Mouse (Mus musculus): ENCODE measurements around the gene Fxyd1.
A peak's percentile ranks its signal among the peaks of the same experiment; 100 is the strongest.

Gene Fxyd1

DNA sequence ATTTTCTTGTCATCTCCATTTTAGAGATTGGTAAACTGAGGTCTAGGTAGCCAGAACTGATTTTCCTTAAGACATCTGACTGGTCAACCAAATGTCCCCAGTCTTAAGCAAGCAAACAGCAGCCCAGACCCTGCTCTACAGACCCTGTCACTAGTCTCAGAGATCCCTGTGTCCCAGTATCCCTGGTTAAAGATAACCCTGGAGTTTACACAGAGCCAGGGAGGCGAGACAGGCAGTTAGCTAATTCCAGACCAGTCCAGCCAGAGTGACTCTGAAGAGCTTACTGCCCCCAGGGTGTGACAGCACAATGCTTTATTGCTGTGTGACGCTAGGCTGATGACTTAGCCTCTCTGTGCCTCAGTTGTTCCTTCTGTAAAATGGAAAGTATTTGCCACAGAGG is at the start of gene Fxyd1:
Gene Fxyd1 (minus strand): TSS at position 129 of the 400 bp plus-strand sequence.
- no peak for DNase-seq (ENCODE audit: low spot score in 2 of 2)

DNA sequence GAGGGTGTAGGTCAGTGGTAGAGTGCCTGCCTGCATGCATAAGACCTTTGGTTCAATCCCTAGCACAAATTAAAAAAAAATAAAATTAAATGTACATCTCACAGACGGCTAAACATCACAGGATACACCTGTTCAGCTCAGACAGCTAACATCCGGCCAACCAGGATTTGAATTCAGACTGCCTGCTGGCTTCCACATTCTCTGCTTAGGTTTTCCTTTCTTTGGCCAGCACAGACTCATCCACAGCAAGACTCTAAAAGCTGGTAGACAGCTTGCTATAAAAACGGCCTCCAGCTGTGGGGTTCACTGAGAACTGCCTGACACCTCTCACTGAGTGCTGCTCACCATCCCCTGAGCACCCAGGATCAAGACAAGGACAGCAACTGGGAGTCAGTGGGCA is 49.2 kb upstream of the Fxyd1 start:
- DNase-seq (ENCODE audit: low spot score in 2 of 2): no peak

DNA sequence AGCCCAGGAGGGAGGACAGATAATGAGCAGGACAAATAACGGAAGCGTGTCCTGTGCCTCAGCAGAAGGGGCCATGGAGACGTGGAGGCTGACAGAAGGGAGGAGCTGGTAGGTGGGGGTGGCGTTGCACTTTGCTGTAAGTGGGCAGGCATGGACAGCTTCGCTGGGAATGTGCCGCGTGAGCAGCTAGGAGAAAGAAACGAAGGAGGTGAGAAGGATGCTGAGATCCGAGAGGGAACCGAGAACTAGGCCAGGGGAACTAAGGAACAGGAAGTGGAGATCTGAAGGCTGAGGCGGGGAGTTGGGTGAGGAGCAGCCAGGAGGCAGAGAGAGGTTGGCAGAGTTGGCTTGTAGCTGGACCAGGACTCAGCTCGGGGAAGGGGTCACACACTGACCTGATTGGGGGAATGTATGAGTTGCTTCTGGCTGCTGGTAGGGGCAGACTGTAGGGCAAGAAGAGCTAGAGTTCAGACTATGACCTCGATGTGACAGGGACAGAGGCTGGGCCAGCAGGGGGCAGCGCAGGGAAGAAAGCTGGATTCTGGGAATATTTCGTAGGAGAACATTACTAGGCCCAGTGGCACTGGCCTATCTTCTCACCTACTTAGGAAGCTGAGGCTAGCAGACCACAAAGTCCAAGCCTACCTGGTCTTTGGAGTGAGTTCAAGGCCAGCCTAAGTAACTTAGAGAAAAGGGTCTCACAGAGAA is 48.2 kb upstream of the Fxyd1 start:
- peak in 1 of 2 experiments; percentile 58 for DNase-seq (ENCODE audit: low spot score in 2 of 2)

DNA sequence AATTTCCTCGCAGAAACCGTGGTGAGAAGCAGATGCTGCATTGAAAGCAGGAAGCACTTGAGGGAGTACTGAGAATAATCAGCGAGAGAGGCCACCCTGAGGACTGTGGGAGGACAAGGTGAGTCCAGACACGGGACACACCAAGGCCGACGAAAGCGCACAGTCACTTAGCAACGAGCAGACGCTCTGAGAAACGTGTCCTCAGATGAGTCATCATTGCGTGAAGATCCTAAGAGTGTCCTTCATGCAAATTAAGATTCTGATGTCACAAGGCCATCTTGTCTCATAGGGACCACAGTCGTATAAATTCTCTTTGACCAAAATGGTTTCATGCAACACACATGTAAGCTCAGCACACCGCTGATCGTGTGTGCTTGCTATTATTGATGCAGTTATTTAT is 43.8 kb upstream of the Fxyd1 start:
- DNase-seq (ENCODE audit: low spot score in 2 of 2): no peak

DNA sequence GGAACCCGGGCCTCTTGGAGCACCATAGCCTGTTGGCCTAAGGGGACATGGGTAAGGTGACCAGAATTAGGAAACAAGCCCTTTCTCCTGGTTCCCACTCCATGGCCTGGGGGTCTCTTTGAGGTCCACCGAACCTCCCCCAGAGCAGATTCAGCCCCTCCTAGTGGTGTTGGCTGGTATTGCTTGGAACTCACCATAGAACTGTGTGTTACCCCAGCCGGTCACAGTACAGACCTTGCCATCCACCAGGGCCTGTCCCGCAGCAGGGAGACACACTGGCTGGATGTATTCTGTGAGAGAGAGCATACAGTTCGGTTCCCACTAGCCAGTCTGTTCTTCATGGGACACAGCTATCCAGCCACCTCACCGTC is 42.6 kb upstream of the Fxyd1 start:
- DNase-seq (ENCODE audit: low spot score in 2 of 2): no peak

DNA sequence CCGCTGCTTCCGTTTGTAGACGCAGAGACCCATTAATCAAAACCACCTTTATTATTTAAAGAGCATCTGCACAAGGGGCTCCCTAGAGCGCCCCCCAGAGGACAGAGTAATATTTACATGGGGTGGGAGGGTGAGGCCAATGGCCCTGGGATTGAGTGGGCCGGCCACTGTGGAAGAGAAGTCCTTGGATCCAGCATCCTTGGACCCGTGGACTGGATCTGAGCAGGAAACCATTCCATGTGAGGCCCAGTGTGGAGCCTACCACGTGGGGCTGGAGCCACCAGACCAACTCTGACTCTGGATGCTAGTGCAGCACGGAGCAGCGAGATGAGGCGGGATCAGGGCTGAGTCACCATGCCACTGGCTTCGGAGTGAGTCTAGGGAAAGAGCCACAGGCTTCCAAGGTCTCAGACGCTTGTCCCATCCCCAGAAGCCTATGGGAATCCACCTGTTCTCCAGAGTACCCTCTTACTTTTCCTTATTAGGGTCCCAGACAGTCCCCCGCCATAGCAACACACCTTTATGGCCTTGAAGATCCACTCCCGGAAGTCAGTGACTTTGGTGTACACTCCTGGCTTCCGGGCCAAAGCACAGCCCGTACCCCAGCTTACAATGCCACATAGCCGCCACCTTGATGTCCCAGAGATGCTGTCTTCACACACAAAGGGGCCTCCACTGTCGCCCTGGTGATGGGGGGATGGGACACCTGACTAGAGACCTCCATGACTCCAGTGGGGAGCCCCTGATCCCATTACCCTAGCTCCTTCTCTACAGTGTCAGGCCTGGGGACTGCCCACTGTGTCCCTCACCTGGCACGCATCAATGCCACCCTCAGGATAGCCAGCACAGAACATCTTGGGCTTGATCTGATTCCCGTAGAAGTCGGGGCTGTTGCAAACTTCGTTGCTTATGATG is 42.0 kb upstream of the Fxyd1 start:
- peak in 1 of 2 experiments; percentile 53 for DNase-seq (ENCODE audit: low spot score in 2 of 2)

DNA sequence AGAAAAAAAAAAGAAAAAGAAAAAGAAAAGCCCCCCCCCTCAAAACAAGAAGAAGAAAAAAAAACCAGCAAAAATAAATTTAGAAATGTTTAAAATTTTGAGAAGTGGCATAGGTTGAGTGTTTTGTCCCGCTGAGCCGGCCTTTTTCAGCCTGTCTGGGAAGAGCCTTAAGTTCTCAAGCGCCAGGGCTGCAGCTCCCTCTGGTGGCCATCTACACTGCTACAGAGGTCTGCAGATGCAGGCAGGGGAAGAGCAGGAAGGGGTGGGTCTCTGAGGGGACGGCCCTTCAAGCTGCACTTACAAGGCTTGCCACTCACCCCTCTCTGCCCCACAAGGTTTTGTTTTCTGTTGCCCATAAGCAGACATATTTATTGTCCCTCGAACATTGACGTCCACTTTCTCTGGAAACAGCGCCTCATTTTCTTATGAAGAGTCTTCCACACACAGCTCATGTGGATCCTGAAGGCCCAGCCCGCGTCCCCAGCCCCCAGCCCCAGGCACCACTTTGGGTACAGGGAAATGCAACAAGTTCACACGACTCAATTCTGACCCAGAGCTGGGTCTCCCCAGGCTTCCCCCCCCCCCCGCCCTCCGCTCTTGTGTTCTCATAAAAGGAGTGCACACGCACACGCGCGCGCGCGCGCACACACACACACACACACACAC is 40.7 kb upstream of the Fxyd1 start:
- DNase-seq (ENCODE audit: low spot score in 2 of 2): peak; percentile 68 to 90

DNA sequence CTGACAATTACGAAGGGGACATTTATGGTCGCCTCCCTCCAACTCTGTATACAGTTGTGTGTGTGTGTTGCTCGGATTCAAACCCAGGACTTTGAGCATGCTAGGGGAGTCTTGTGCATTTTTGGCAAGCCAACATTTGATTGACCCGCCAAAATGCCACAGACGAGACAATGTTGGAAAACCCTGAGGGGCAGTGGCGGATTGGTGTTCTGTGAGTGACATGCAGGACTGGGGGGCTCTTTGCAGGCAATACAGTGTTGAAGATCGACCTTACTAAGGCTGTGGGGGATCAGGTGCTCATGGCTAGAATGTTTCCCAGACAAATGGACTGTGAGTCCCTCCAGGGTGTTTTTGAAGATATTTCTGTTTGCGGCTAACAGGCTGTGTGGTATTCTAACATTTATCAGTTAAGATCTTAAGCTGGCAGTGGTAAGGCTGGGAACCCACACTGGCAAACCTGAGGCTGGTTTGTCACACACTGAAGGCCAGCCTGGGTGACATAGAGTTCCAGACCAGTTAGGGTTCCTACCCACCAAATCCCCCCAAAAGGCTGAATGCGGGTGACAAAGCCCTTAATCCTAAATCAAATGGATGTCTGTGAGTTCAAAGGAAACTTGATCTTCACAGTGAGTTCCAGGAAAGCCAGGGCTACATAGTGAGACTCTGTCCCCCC is 40.0 kb upstream of the Fxyd1 start:
- no peak for DNase-seq (ENCODE audit: low spot score in 2 of 2)

DNA sequence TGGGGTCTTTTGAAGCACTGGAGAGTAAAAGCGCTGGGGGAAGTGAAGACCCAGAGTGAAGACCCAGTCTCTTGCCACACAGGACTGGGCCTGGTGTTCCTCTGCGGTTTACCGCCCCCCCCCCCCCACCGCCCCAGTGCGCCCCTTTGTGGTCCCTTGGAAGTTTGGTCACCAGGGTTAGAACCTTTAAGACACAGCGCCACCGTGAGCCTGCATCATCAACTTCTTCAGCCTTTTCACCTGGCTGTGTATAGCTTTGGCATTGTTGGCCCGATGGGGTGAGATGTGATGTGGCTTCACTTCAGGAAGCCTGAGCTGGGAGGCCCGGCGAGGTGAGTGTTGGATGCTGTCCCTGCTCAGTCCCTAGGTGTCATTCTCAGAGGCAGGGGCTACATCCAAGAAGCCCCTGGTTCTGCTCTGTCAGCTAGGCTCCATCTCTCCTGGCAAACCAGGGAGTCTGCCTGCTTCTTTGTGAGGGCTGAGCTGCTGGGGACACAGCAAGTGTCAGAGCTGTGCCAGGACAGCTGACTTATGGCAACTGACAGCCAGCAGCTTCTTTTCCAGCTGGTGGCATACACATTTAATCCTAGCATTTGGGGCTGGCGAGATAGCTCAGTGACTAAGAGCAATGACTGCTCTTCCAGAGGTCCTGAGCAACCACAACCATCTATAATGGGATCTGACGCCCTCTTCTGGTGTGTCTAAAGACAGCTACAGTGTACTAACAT is 37.9 kb upstream of the Fxyd1 start:
- DNase-seq (ENCODE audit: low spot score in 2 of 2): peak in 1 of 2 experiments; percentile 56

DNA sequence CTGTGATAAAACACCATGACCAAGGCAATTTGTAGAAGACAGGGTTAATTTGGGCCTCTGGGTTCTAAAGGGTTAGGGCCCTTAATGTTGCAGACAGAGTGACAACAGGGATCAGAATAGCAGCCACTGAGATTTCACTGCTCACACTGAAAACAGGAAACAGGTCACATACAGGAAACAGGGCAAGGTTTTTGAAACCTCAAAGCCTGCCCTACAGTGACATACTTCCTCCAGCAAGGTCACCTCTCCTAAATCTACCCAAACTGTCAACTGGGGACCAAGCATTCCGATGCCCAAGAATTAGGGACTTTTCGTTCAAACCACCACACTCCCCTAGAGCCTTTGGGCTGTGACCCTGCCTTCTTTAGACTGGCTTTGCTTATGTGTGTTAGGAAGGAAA is 32.7 kb upstream of the Fxyd1 start:
- DNase-seq (ENCODE audit: low spot score in 2 of 2): no peak

DNA sequence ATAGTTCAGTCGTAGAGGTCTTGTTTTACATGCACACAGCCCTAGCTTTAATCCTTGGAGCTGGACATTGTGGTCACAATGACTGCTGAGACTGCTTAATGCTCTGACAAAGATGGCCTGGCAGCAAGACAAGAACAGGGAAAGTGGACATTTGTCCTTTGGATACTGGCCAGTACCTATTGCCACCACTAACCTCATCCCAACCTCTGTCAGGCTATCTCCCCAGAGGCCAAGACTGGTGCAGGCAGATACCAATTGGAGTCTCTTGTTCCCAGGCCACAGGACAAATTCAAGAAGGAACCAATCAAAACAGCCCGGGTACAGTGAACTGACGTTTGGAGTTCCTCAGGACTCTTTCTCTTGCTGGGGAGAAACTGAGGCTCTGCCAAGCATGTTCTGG is 31.2 kb upstream of the Fxyd1 start:
- DNase-seq (ENCODE audit: low spot score in 2 of 2): no peak

DNA sequence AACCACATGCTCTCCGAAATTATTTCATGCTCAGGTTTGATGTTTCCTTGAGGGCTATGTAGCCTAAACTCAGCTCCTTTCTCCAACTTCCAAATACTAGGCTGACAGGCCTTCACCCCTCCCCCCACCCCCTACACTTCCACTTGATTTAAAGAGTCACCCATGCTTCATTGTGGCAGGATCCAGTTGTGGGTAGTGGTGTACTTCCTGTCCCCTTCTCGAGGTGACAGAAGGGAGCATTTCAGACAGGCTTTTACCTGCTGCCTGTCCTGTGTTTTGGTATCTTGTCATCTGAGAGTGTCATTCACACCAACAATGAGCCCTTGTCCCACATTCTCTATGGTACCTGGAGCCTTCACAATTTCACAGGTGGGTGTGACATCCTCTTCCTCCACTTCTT is 30.3 kb upstream of the Fxyd1 start:
- no peak for DNase-seq (ENCODE audit: low spot score in 2 of 2)

DNA sequence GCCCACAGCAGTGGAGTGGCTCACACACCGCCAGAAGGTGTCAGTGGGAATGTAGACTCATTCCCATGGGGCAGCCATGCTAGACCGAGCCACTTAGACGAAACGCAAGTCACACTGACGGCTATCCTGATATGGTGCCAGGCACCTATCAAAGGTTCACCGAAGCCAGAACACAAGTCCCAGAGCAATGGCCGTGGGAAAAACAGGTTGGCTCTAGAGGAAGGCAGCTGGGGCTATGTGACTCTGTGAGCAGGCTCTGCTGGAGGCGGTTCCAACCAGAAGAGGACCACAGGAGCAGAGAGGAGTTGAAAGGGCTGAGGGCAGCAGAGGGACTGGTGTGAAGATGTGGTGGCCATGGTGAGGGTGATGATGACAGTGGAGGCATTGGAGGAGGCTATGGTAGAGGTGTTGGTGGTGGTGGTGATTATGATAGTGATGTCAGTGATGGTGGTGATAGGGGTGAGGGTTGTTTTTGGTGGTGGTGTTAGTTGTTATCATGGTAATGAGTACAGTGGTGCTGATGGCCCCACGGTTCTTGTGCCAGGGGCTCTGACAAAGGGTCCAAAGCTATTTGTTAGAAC is 29.3 kb upstream of the Fxyd1 start:
- no peak for DNase-seq (ENCODE audit: low spot score in 2 of 2)

DNA sequence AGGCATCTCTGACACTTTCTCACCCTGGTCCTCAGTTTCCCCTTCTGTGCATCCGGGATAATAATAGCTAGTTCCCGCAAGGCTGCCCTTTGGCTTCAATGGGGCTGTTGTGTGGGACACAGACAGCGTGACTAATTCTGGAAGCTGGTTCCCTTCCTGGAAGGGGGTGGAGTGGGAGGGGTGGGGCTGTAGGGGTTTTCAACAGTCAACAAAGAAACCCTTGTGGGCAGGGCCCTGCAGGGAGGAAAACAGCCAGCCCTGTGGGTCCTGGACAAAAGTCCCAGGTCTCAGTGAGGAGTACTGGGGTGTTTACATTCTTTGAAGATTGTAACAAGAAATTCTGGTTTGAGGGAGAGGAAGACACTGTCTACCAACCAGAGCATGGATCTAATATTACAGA is 28.2 kb upstream of the Fxyd1 start:
- no peak for DNase-seq (ENCODE audit: low spot score in 2 of 2)

DNA sequence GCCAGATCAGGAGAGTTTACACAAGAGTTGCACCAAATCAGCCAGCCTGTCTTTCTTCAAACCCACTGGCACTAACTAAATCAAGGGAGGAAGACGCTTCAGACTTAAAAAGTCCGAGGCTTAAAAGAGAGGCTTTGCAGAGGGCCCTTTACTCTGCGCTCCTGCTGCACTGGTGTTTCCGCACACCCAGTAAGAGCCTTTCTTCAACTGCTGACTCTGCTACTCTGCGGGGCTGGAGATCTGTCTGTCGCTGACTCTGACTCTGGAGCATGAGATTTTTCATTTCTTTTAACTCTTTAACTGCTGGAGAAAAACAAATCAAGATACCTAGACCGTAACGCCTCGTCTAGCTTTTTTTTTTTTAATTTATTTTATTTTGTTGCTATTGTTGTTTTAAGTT is 27.1 kb upstream of the Fxyd1 start:
- DNase-seq (ENCODE audit: low spot score in 2 of 2): no peak

DNA sequence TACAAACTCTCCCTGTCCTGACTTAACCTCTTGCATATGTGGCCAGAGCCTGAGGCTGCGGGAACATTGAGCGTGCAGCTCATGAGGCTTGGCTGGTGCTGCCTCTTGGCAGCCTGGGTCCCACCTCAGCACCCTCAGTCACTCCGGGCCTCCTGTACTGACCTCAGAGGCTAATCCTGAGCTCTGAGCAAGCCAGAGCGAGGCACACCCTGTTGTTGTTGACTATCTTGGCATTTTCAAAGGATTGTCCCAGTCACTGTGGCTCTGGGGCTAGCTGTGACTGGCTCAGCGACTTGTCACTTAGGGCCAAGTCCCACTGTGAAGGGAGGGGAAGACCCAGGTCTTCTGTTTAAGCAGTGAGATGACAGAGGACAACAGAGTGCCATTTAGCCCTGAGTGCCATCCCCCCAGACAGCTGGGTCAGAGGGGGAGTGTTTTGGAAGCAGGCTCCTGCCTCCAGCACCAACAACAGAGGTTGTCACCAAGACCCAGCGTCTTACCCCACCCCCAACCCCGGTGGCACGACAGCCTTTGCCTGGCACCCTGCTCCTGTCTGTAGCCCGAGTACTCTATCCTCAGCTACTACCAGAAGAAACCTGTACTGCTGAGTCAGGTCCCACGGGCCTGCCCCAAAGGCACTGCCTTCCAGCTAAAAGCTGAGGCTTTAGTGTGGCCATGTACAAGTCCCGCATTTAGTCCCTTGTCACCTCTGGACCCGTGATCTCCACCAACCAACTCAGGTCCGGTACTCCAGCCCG is 26.0 kb upstream of the Fxyd1 start:
- DNase-seq (ENCODE audit: low spot score in 2 of 2): no peak

DNA sequence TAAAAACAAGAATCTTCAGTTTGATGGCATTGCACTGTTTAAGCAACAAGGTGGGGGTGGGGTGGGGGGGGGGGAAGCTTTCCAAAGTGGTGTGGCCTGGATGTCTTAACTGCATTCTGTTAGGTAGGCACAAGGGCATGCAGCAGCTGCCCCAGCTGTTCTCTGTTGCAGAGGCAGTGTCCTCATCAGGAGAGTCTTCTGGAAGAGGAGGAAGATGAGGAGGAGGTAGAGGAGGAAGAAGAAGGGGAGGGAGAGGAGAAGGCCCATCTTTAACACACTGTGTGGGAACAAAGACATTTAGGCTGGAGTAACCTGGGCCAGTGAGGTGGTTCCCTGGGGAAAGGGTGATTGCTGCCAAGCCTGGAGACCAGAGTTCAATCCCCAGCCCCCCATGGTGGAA is 25.1 kb upstream of the Fxyd1 start:
- DNase-seq (ENCODE audit: low spot score in 2 of 2): no peak

DNA sequence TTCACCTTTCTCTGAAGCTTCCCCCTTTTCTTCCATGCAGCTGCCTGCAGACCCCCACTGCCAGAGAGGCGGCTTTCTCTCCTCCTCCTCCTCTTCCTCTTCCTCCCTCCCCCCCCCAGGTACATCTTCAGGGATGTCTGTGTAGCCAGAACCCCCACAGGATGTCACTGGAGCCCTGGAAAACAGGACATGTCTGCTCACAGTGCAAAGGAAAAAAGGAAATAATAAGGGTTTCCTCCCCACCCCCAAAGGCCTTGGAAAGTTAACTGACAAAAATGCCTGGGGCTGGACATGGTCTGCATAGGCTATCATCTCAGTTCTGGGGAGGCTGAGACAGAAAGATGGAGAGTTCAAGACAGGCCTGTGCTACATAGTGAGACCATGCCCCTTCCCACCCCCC is 24.1 kb upstream of the Fxyd1 start:
- DNase-seq (ENCODE audit: low spot score in 2 of 2): no peak

DNA sequence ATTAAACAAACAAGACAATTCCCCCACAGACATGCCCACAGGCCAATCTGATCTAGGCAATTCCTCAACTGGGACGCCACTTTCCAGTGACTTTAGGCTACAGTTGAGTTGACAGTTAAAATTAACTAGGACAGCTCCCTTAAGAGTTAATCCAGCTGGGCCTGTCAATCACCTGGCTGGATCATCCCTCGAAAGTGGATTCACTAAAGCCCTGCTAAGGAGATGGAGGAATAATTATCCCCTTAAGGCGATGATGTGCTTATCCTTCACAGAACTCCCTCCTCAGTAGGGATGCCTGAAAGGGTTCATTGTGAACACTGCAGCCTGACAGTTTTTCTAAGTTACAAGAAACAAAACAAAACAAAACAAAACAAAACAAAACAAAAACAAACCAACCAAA is 23.6 kb upstream of the Fxyd1 start:
- DNase-seq (ENCODE audit: low spot score in 2 of 2): no peak

DNA sequence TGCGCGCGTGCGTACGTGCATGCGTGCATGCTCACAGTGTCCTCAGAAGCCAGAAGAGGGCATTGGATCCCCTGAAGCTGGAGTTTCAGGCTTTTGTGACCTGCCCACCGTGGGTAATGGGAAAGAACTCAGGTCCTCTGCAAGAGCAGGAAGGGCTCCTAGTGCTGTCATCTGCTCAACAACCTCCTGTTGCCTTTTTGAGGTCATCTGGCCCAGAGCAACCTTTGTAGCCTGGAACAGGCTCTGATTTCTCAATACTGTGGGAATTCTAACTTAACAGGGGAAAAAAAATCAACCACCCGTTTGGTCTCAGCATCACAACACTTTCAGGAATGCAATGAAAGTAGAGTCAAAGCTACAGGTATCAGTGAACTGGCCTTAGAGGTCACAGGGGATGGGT is 22.7 kb upstream of the Fxyd1 start:
- no peak for DNase-seq (ENCODE audit: low spot score in 2 of 2)
